10 mouse cellular contexts compared by ENCODE assay signal in genomic region chr13:116514256-116514639, GRCm38 (mm10).
DNase-seq lines count a peak whose midpoint lies in the region; ATAC-seq and TF ChIP-seq lines count a peak whose summit lies in the region.
"Had no signal": no experiment of that assay in that cellular context is flagged by ENCODE, and none has a peak within 500 bp of the region (broad histone marks: within the 10 kb centered on the region; RNA-seq: fewer than 3 reads in every experiment).

No protein-coding gene starts in this region.

- no peak overlapping the region for H3K4me3 ChIP-seq in stomach, embryonic 14.5 days (ENCODE audit: low read depth, low read length)
- H3K4me3 ChIP-seq in stomach, postnatal 0 days (ENCODE audit: low read depth, low read length): no peak overlapping the region
- H3K4me3 ChIP-seq in forebrain, embryonic 16.5 days (replicated peaks; ENCODE audit: low read length): peak overlapping the region; percentile 31
- no peak overlapping the region for H3K4me3 ChIP-seq in limb, embryonic 13.5 days
- peak overlapping the region; percentile 15 for H3K4me3 ChIP-seq in neural tube, embryonic 15.5 days (replicated peaks)
- H3K4me3 ChIP-seq: kidney, embryonic 15.5 days had no signal

- TF ChIP-seq EP300 in stomach, postnatal 0 days (optimal IDR thresholded peaks at IDR 0.05): no peak

- 65% methylated on average over 7 of the region's 7 CpGs for WGBS in stomach, embryonic 14.5 days
- WGBS in stomach, postnatal 0 days: 65% methylated on average over 7 of the region's 7 CpGs
- 5% methylated on average over 7 of the region's 7 CpGs for WGBS in forebrain, embryonic 16.5 days
- WGBS in limb, embryonic 13.5 days: 47% methylated on average over 7 of the region's 7 CpGs
- WGBS in neural tube, embryonic 15.5 days: 45% methylated on average over 7 of the region's 7 CpGs

- TF ChIP-seq CTCF in stomach, postnatal 0 days (IDR thresholded peaks at IDR 0.05; ENCODE audit: low read depth): no peak

- H3K36me3 ChIP-seq in stomach, embryonic 14.5 days (ENCODE audit: control insufficient read depth, insufficient read depth, low read length): no peaks in the 10 kb centered on the region
- no peaks in the 10 kb centered on the region for H3K36me3 ChIP-seq in stomach, postnatal 0 days (ENCODE audit: control insufficient read depth, insufficient read depth, low read length)
- no peaks in the 10 kb centered on the region for H3K36me3 ChIP-seq in forebrain, embryonic 16.5 days (ENCODE audit: control insufficient read depth, insufficient read depth)
- H3K36me3 ChIP-seq in limb, embryonic 13.5 days: no peaks in the 10 kb centered on the region
- no peaks in the 10 kb centered on the region for H3K36me3 ChIP-seq in neural tube, embryonic 15.5 days
- H3K36me3 ChIP-seq: kidney, embryonic 15.5 days had no signal

- no peaks in the 10 kb centered on the region for H3K4me1 ChIP-seq in stomach, embryonic 14.5 days (ENCODE audit: control insufficient read depth, insufficient read depth, low read length)
- H3K4me1 ChIP-seq in stomach, postnatal 0 days (replicated peaks; ENCODE audit: control insufficient read depth, insufficient read depth): no peaks in the 10 kb centered on the region
- H3K4me1 ChIP-seq in forebrain, embryonic 16.5 days (replicated peaks; ENCODE audit: control insufficient read depth, insufficient read depth, low read length): peaks cover 11% of the 10 kb centered on the region
- peaks cover 7% of the 10 kb centered on the region for H3K4me1 ChIP-seq in limb, embryonic 13.5 days
- peaks cover 9% of the 10 kb centered on the region for H3K4me1 ChIP-seq in neural tube, embryonic 15.5 days
- H3K4me1 ChIP-seq: kidney, embryonic 15.5 days had no signal

- 0 out of 2 replicates have a peak overlapping the region, but pooled peaks have one; percentile 10 for H3K4me2 ChIP-seq in stomach, embryonic 14.5 days (replicated peaks; ENCODE audit: low read depth, low read length)
- no peak overlapping the region for H3K4me2 ChIP-seq in stomach, postnatal 0 days (replicated peaks; ENCODE audit: low read depth)
- H3K4me2 ChIP-seq in forebrain, embryonic 16.5 days (ENCODE audit: low read length): peak overlapping the region; percentile 61
- H3K4me2 ChIP-seq in limb, embryonic 13.5 days (replicated peaks): peak overlapping the region; percentile 41
- peak overlapping the region; percentile 53 for H3K4me2 ChIP-seq in neural tube, embryonic 15.5 days

- no peak for DNase-seq in stomach, postnatal 0 days (ENCODE audit: low spot score)
- no peak for DNase-seq in MN1 (ENCODE audit: low spot score)
- no peak for DNase-seq in kidney, adult 8-10 months
- DNase-seq in embryo, embryonic 9.5 days (ENCODE audit: extremely low spot score): no peak
- DNase-seq: spleen, adult 18-20 months had no signal

- H3K27me3 ChIP-seq in stomach, embryonic 14.5 days (ENCODE audit: control insufficient read depth, insufficient read depth, low read length): no peaks in the 10 kb centered on the region
- H3K27me3 ChIP-seq in stomach, postnatal 0 days (ENCODE audit: control insufficient read depth, insufficient read depth, low read length): no peaks in the 10 kb centered on the region
- H3K27me3 ChIP-seq in forebrain, embryonic 16.5 days (replicated peaks; ENCODE audit: control insufficient read depth, insufficient read depth, low read length): no peaks in the 10 kb centered on the region
- H3K27me3 ChIP-seq in limb, embryonic 13.5 days: peaks cover 22% of the 10 kb centered on the region
- H3K27me3 ChIP-seq in neural tube, embryonic 15.5 days (replicated peaks): peaks cover 5% of the 10 kb centered on the region; the same call in 1 of the 2 replicates

- ATAC-seq in stomach, embryonic 14.5 days (ENCODE audit: insufficient number of reproducible peaks, insufficient read depth, low FRiP score, low read depth): no peak
- no peak for ATAC-seq in stomach, postnatal 0 days (ENCODE audit: low FRiP score, low TSS enrichment)
- no peak for ATAC-seq in forebrain, embryonic 16.5 days
- ATAC-seq in limb, embryonic 13.5 days (ENCODE audit: low FRiP score, low read depth): no peak
- ATAC-seq in neural tube, embryonic 15.5 days (ENCODE audit: low FRiP score): no peak

- no peaks in the 10 kb centered on the region for H3K9me3 ChIP-seq in stomach, embryonic 14.5 days (ENCODE audit: control insufficient read depth, low read depth, low read length)
- H3K9me3 ChIP-seq in stomach, postnatal 0 days (ENCODE audit: control insufficient read depth, low read length): no peaks in the 10 kb centered on the region
- no peaks in the 10 kb centered on the region for H3K9me3 ChIP-seq in forebrain, embryonic 16.5 days (ENCODE audit: control insufficient read depth, low read length)
- H3K9me3 ChIP-seq in limb, embryonic 13.5 days: no peaks in the 10 kb centered on the region
- no peaks in the 10 kb centered on the region for H3K9me3 ChIP-seq in neural tube, embryonic 15.5 days (replicated peaks)
- H3K9me3 ChIP-seq: kidney, embryonic 15.5 days had no signal

- H3K9ac ChIP-seq in stomach, embryonic 14.5 days (replicated peaks; ENCODE audit: low read depth, low read length): no peak overlapping the region
- no peak overlapping the region for H3K9ac ChIP-seq in stomach, postnatal 0 days (ENCODE audit: low read length)
- H3K9ac ChIP-seq in forebrain, embryonic 16.5 days (replicated peaks; ENCODE audit: low read depth, low read length): peak overlapping the region; percentile 42; the same call in 1 of the 2 replicates
- H3K9ac ChIP-seq in limb, embryonic 13.5 days: no peak overlapping the region
- H3K9ac ChIP-seq in neural tube, embryonic 15.5 days (replicated peaks): no peak overlapping the region
- H3K9ac ChIP-seq: kidney, embryonic 15.5 days had no signal

- H3K27ac ChIP-seq in stomach, embryonic 14.5 days (ENCODE audit: low read length): no peak overlapping the region
- no peak overlapping the region for H3K27ac ChIP-seq in stomach, postnatal 0 days (replicated peaks)
- H3K27ac ChIP-seq in forebrain, embryonic 16.5 days (ENCODE audit: low read length): 0 out of 2 replicates have a peak overlapping the region, but pooled peaks have one; percentile 56
- no peak overlapping the region for H3K27ac ChIP-seq in limb, embryonic 13.5 days
- no peak overlapping the region for H3K27ac ChIP-seq in neural tube, embryonic 15.5 days (replicated peaks)
- H3K27ac ChIP-seq: kidney, embryonic 15.5 days had no signal

Comparison
In these comparisons a context has a peak if more than half of its experiments do, and no peak if none do; other contexts are left out.
1. H3K4me3 ChIP-seq: peak in forebrain, embryonic 16.5 days (single experiment) and neural tube, embryonic 15.5 days (single experiment); none in stomach, embryonic 14.5 days (single experiment), stomach, postnatal 0 days (single experiment) and limb, embryonic 13.5 days (single experiment).